Mouse (Mus musculus) liver, embryonic 11.5 days (tissue): Measurements from ENCODE around the gene Ptpn3. TPM values are rescaled to one million over a fixed set of nuclear protein-coding genes. Genes with fewer than 3 reads are reported as not detected.

Source experiments
- ATAC-seq: fragments of 200-750 bp; cut with Nextera tagmentation; replicated peaks from 2 replicates; pipeline ENCODE4 v1.8.0; 2017; ENCODE audit warnings: moderate number of reproducible peaks, mild to moderate bottlenecking, moderate TSS enrichment, moderate library complexity; ENCODE audit not compliant: low FRiP score
- DNase-seq: peaks from one replicate; pipeline ENCODE4 v3.0.0-alpha.2; 2017; ENCODE audit warnings: low spot score
- H3K27ac ChIP-seq: fragments of 300-500 bp; sonication (generic); 2 replicates; pipeline ENCODE4 v1.5.1; 2014; ENCODE audit warnings: mild to moderate bottlenecking, low read depth, low read length, control low read depth
- H3K27me3 ChIP-seq: fragments of 300-500 bp; sonication (generic); replicated peaks from 2 replicates; pipeline ENCODE4 v1.6.1; 2014; ENCODE audit warnings: low read length, mixed read lengths; ENCODE audit not compliant: control insufficient read depth, insufficient read depth
- H3K36me3 ChIP-seq: fragments of 300-500 bp; sonication (generic); 2 replicates; pipeline ENCODE4 v1.6.1; 2014; ENCODE audit warnings: mild to moderate bottlenecking, low read length, moderate library complexity, mixed read lengths; ENCODE audit not compliant: control insufficient read depth, insufficient read depth
- H3K4me1 ChIP-seq: fragments of 300-500 bp; sonication (generic); replicated peaks from 2 replicates; pipeline ENCODE4 v1.6.1; 2014; ENCODE audit warnings: low read length, mixed read lengths; ENCODE audit not compliant: control insufficient read depth, insufficient read depth
- H3K4me2 ChIP-seq: fragments of 300-500 bp; sonication (generic); 2 replicates; pipeline ENCODE4 v1.6.1; 2014; ENCODE audit warnings: mild to moderate bottlenecking, control low read depth, moderate library complexity
- H3K4me3 ChIP-seq: fragments of 300-500 bp; sonication (generic); 2 replicates; pipeline ENCODE4 v1.5.1; 2014; ENCODE audit warnings: low read depth, low read length, control low read depth
- H3K9ac ChIP-seq: fragments of 300-500 bp; sonication (generic); 2 replicates; pipeline ENCODE4 v1.6.1; 2014; ENCODE audit warnings: low read depth, low read length, control low read depth
- H3K9me3 ChIP-seq: fragments of 300-500 bp; sonication (generic); 2 replicates; pipeline ENCODE4 v1.6.1; 2016; ENCODE audit warnings: low read length, inconsistent platforms, mixed read lengths; ENCODE audit not compliant: control insufficient read depth
- WGBS: fragments of 180-500 bp; shearing (Covaris S2); extraction: QIAGEN DNeasy Blood & Tissue Kit; methylation state at CpG from one replicate; pipeline ENCODE4 v1.1.7; 2014; 5-methylcytosine and 5-hydroxymethylcytosine counted together
- polyA plus RNA-seq: library from polyadenylated mRNA; unstranded; fragments of >200 nt; fragmentation: Nextera tagmentation; extraction: Ambion mirVana; gene quantifications from 2 replicates; pipeline ENCODE4 v1.2.1, GENCODE M21; 2014

Ptpn3 gene
- polyA plus RNA-seq, 1 experiment from 2014 or later, result 0.89 TPM

- Histone ChIP-seq H3K9ac (no peak overlapping the region), H3K36me3 (no peaks in the 10 kb centered on the region), H3K27me3 (no peaks in the 10 kb centered on the region), H3K27ac (no peak overlapping the region), H3K4me3 (no peak overlapping the region), H3K4me2 (no peak overlapping the region), H3K4me1 (no peaks in the 10 kb centered on the region; the same call in 1 of the 2 replicates), H3K9me3 (no peaks in the 10 kb centered on the region)
- ATAC-seq, result no peak
- no peak for DNase-seq
- WGBS, result 34% methylated on average over 6 of the region's 6 CpGs
Measured at GRCm38 (mm10) chr4:57186035-57186434, 115.6 kb downstream of the Ptpn3 start.

- DNase-seq, result no peak
- H3K4me2 ChIP-seq, result no peak overlapping the region
- H3K27me3 ChIP-seq, result no peaks in the 10 kb centered on the region
- 83% methylated on average over 8 of the region's 8 CpGs for WGBS
- no peak overlapping the region for H3K4me3 ChIP-seq
- no peak overlapping the region for H3K27ac ChIP-seq
- no peaks in the 10 kb centered on the region; the same call in 1 of the 2 replicates for H3K4me1 ChIP-seq
- H3K36me3 ChIP-seq, result no peaks in the 10 kb centered on the region
- no peak overlapping the region for H3K9ac ChIP-seq
- no peak for ATAC-seq
- no peaks in the 10 kb centered on the region for H3K9me3 ChIP-seq
Measured at GRCm38 (mm10) chr4:57185462-57185861, 116.2 kb downstream of the Ptpn3 start.

- no peak overlapping the region for H3K4me3 ChIP-seq
- no peak overlapping the region for H3K27ac ChIP-seq
- no peaks in the 10 kb centered on the region; the same call in 1 of the 2 replicates for H3K4me1 ChIP-seq
- no peak overlapping the region for H3K4me2 ChIP-seq
- no peaks in the 10 kb centered on the region for H3K9me3 ChIP-seq
- DNase-seq (no peak), ATAC-seq (no peak)
- WGBS, result 66% methylated on average over 4 of the region's 4 CpGs
- H3K27me3 ChIP-seq, result no peaks in the 10 kb centered on the region
- no peak overlapping the region for H3K9ac ChIP-seq
- no peaks in the 10 kb centered on the region for H3K36me3 ChIP-seq
Measured at GRCm38 (mm10) chr4:57183493-57183892, 118.1 kb downstream of the Ptpn3 start.

GRCm38 (mm10) chr4:57181538-57181937, 120.1 kb downstream of the Ptpn3 start:
- 63% methylated on average over 1 of the region's 1 CpGs for WGBS
- ATAC-seq, result no peak
- Histone ChIP-seq H3K4me1 (no peaks in the 10 kb centered on the region; the same call in 1 of the 2 replicates), H3K27me3 (no peaks in the 10 kb centered on the region), H3K36me3 (no peaks in the 10 kb centered on the region), H3K9ac (no peak overlapping the region), H3K27ac (no peak overlapping the region), H3K4me2 (no peak overlapping the region), H3K9me3 (no peaks in the 10 kb centered on the region), H3K4me3 (no peak overlapping the region)
- DNase-seq, result no peak

- Histone ChIP-seq H3K27me3 (0 out of 2 replicates have a peak, but pooled peaks cover 2% of the 10 kb centered on the region), H3K9ac (no peak overlapping the region), H3K4me3 (no peak overlapping the region), H3K4me2 (no peak overlapping the region), H3K4me1 (no peaks in the 10 kb centered on the region), H3K9me3 (no peaks in the 10 kb centered on the region), H3K36me3 (no peaks in the 10 kb centered on the region), H3K27ac (no peak overlapping the region)
- 67% methylated on average over 4 of the region's 4 CpGs for WGBS
- ATAC-seq (no peak), DNase-seq (no peak)
Measured at GRCm38 (mm10) chr4:57178881-57179280, 122.8 kb downstream of the Ptpn3 start.

GRCm38 (mm10) chr4:57175329-57175728, 126.3 kb downstream of the Ptpn3 start:
- ATAC-seq, result no peak
- H3K4me2 ChIP-seq, result no peak overlapping the region
- WGBS, result 60% methylated on average over 10 of the region's 10 CpGs
- no peak overlapping the region for H3K9ac ChIP-seq
- H3K9me3 ChIP-seq, result no peaks in the 10 kb centered on the region
- no peak for DNase-seq
- no peaks in the 10 kb centered on the region for H3K36me3 ChIP-seq
- H3K27ac ChIP-seq, result no peak overlapping the region
- H3K4me1 ChIP-seq, result no peaks in the 10 kb centered on the region
- H3K4me3 ChIP-seq, result no peak overlapping the region
- peaks cover 2% of the 10 kb centered on the region; the same call in 1 of the 2 replicates for H3K27me3 ChIP-seq

GRCm38 (mm10) chr4:57172861-57173260, 128.8 kb downstream of the Ptpn3 start:
- Histone ChIP-seq H3K9ac (no peak overlapping the region), H3K4me2 (no peak overlapping the region), H3K27ac (no peak overlapping the region), H3K27me3 (peaks cover 2% of the 10 kb centered on the region; the same call in 1 of the 2 replicates), H3K9me3 (no peaks in the 10 kb centered on the region), H3K36me3 (no peaks in the 10 kb centered on the region), H3K4me1 (no peaks in the 10 kb centered on the region), H3K4me3 (no peak overlapping the region)
- 27% methylated on average over 8 of the region's 8 CpGs for WGBS
- ATAC-seq (no peak), DNase-seq (no peak)

GRCm38 (mm10) chr4:57171817-57172216, 129.8 kb downstream of the Ptpn3 start:
- Histone ChIP-seq H3K4me1 (no peaks in the 10 kb centered on the region), H3K27me3 (peaks cover 2% of the 10 kb centered on the region; the same call in 1 of the 2 replicates), H3K4me2 (no peak overlapping the region), H3K9me3 (no peaks in the 10 kb centered on the region), H3K36me3 (no peaks in the 10 kb centered on the region), H3K4me3 (no peak overlapping the region), H3K9ac (no peak overlapping the region), H3K27ac (no peak overlapping the region)
- DNase-seq (no peak), ATAC-seq (no peak)
- 75% methylated on average over 5 of the region's 5 CpGs for WGBS

GRCm38 (mm10) chr4:57168680-57169079, 133.0 kb downstream of the Ptpn3 start:
- H3K4me1 ChIP-seq, result no peaks in the 10 kb centered on the region
- no peak overlapping the region for H3K4me3 ChIP-seq
- DNase-seq (no peak), ATAC-seq (no peak)
- H3K4me2 ChIP-seq, result no peak overlapping the region
- no peak overlapping the region for H3K27ac ChIP-seq
- no peak overlapping the region for H3K9ac ChIP-seq
- no peaks in the 10 kb centered on the region for H3K36me3 ChIP-seq
- 72% methylated on average over 3 of the region's 3 CpGs for WGBS
- no peaks in the 10 kb centered on the region for H3K9me3 ChIP-seq
- no peaks in the 10 kb centered on the region; the same call in 1 of the 2 replicates for H3K27me3 ChIP-seq
